Mouse (Mus musculus) central nervous system, embryonic 18 days (tissue): ENCODE data around the gene Lrp4. TPM values are rescaled to one million over a fixed set of nuclear protein-coding genes. Genes with fewer than 3 reads are reported as not detected.

ENCODE experiments used
- polyA plus RNA-seq: library from polyadenylated mRNA; depleted of rRNA; stranded (reverse); fragments of >200 nt; gene quantifications from 2 replicates; pipeline ENCODE4 v1.2.3, GENCODE M21; 2012; rRNA removed

Gene Lrp4
- polyA plus RNA-seq: 3.8 and 4.5 TPM in 2 replicates

DNA sequence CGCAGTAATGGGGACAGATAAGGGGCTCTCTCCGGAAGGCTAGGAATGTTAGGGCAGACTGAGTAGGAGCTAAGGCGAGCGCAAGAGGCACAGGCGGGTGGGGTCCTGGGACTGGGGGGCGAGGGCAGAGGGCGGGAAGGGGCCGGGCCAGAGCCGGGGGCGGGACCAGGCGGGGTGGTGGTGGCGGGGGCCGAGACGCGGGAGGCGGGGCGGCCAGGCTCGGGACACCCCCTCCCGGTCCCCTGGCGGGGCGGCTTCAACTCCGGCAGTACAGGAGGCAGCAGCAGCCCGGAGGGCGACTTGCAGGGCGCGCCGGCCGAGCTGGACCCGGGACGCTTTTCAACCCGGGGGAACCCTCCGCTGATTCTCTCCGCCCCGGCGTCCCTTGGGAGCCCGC is at the start of gene Lrp4:
Gene Lrp4 (plus strand): TSS at position 253 of the 397 bp plus-strand sequence.

DNA sequence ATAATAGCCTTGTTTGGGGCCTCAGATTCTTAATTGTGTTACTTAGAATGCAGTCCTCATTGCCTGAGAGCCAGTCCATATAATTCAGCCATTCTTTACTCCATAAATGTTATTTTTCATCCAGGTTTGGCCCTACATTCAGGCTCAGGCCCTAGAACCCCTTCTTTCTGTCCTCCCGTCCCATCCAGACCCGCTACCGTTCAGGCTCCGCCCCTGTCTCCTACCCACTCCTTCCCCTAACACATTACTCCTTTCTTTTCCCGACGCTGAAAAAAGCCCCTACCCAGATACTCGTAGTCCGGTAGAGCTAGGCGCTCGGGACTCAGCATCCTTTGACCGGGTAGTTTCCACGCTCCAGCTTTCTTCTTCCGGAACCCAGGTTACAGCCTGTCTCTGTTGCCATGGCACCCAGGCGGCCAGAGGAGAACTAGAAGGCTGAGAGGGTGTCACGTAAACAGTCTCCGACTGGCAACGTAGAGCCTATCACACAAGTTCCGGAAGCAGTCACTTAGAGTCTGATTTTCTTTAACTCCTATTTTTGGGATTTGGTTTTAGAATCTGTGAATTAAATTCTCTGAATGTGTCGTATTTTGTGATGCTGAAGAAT is 12.9 kb upstream of the Lrp4 start, which contains the start of gene 1110051M20Rik:
Gene 1110051M20Rik (minus strand): TSS at position 419 of the 607 bp plus-strand sequence.

DNA sequence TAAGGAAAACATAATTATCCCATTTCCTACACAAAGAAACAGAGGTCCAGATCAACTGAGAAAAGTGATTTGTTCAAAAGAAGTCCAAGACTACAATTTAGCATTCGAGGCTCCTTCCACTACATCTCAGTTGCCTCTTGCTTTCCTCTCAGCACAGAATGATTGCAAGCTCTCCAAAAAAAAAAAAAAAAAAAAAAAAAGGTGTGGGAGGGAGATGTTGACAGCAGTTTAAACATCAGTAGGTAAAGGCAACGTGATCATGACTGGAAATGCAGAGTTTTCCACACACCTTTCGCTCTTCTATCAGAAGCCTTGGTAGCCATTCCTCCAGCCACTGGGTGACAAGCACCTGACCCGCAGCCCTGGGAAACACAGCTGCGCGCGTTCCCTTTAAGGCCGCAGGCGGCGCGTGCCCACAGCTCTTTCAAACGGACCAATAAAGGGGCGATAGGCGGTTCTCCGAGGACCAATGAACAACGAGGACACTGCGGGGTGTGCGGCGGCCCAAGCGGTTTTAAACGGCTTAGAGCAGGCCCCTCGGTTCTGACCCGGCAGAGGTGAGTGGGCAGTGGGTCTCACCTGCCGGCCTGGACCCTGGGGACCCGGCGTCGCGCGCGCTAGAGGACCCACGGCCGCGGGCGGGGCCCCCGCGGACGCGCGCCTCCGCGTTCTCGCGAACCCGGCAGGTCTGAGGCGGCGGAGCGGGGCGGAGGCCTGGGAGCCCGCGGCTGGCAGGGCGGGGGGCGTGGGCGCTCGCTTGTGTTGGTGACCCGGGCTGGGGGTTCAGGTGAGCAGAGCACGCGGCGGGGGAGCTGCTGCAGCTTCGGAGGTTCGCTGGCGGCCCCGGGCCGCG is 69.2 kb downstream of the Lrp4 start, which contains the start of gene Ckap5:
Gene Ckap5 (plus strand): TSS at position 469 of the 853 bp plus-strand sequence.

Other genes starting within 250 kb of the Lrp4 start
- 35.6 and 38.8 TPM in 2 replicates for gene Ddb2, start 220.5 kb upstream of the Lrp4 start, polyA plus RNA-seq
- 23.5 and 24.5 TPM in 2 replicates for gene Pacsin3, start 201.6 kb upstream of the Lrp4 start, polyA plus RNA-seq
- gene Arfgap2, start 192.5 kb upstream of the Lrp4 start, polyA plus RNA-seq: 27.1 and 28.2 TPM in 2 replicates
- 92.7 and 101 TPM in 2 replicates for gene 1110051M20Rik, start 12.8 kb upstream of the Lrp4 start, polyA plus RNA-seq
- gene Ckap5, start 69.3 kb downstream of the Lrp4 start, polyA plus RNA-seq: 85.9 and 94.6 TPM in 2 replicates
- 0.06 and 0.21 TPM in 2 replicates for gene F2, start 178.9 kb downstream of the Lrp4 start, polyA plus RNA-seq
- gene Zfp408, start 192.3 kb downstream of the Lrp4 start, polyA plus RNA-seq: 19.6 and 22.3 TPM in 2 replicates
- 81.1 and 83.4 TPM in 2 replicates for gene Arhgap1, start 192.3 kb downstream of the Lrp4 start, polyA plus RNA-seq